Mouse (Mus musculus) lung, embryonic 16.5 days (tissue): ENCODE measurements around the gene Phrf1. TPM values are rescaled to one million over a fixed set of nuclear protein-coding genes. Genes with fewer than 3 reads are reported as not detected.

Source experiments
- ATAC-seq: fragments of 200-750 bp; cut with Nextera tagmentation; 2 replicates; pipeline ENCODE4 v1.8.0; 2017; ENCODE audit warnings: low read depth, mild to moderate bottlenecking, moderate library complexity
- H3K27ac ChIP-seq: fragments of 300-500 bp; sonication (generic); 2 replicates; pipeline ENCODE4 v1.5.1; 2014; ENCODE audit warnings: mild to moderate bottlenecking, control low read depth, low read length
- H3K27me3 ChIP-seq: fragments of 300-500 bp; sonication (generic); 2 replicates; pipeline ENCODE4 v1.6.1; 2014; ENCODE audit warnings: low read depth, low read length, mixed read lengths; ENCODE audit not compliant: control insufficient read depth, insufficient read depth
- H3K36me3 ChIP-seq: fragments of 300-500 bp; sonication (generic); 2 replicates; pipeline ENCODE4 v1.6.1; 2014; ENCODE audit warnings: low read length; ENCODE audit not compliant: control insufficient read depth, insufficient read depth
- H3K4me1 ChIP-seq: fragments of 300-500 bp; sonication (generic); replicated peaks from 2 replicates; pipeline ENCODE4 v1.6.1; 2014; ENCODE audit warnings: low read length, mixed read lengths; ENCODE audit not compliant: control insufficient read depth, insufficient read depth
- H3K4me2 ChIP-seq: fragments of 300-500 bp; sonication (generic); 2 replicates; pipeline ENCODE4 v1.6.1; 2014; ENCODE audit warnings: low read depth, low read length, control low read depth
- H3K4me3 ChIP-seq: fragments of 300-500 bp; sonication (generic); 2 replicates; pipeline ENCODE4 v1.5.1; 2014; ENCODE audit warnings: mild to moderate bottlenecking, low read length, control low read depth
- H3K9ac ChIP-seq: fragments of 300-500 bp; sonication (generic); 2 replicates; pipeline ENCODE4 v1.6.1; 2014; ENCODE audit warnings: low read length, control low read depth
- H3K9me3 ChIP-seq: fragments of 300-500 bp; sonication (generic); 2 replicates; pipeline ENCODE4 v1.6.1; 2016; ENCODE audit warnings: low read length; ENCODE audit not compliant: control insufficient read depth
- WGBS: fragments of 180-500 bp; shearing (Covaris S2); extraction: QIAGEN DNeasy Blood & Tissue Kit; methylation state at CpG from one replicate; pipeline ENCODE4 v1.1.7; 2014; 5-methylcytosine and 5-hydroxymethylcytosine counted together
- polyA plus RNA-seq: library from polyadenylated mRNA; unstranded; fragments of >200 nt; fragmentation: Nextera tagmentation; extraction: Ambion mirVana; gene quantifications from 2 replicates; pipeline ENCODE4 v1.2.1, GENCODE M21; 2015

Phrf1 gene
- polyA plus RNA-seq, 1 experiment from 2014 or later = 77.2 TPM

- peak; percentile 97 for ATAC-seq
- H3K9ac ChIP-seq = peak within 1 kb of the TSS; percentile 97
- peaks cover 19% of the 10 kb centered on the region for H3K4me1 ChIP-seq
- peaks cover 33% of the 10 kb centered on the region for H3K36me3 ChIP-seq
- peak within 1 kb of the TSS; percentile 96 for H3K4me2 ChIP-seq
- under 1% methylated on average over 31 of the region's 39 CpGs for WGBS
- H3K27me3 ChIP-seq = peaks cover 4% of the 10 kb centered on the region; the same call in 1 of the 2 replicates
- peak within 1 kb of the TSS; percentile 88 for H3K27ac ChIP-seq
- H3K4me3 ChIP-seq = peak within 1 kb of the TSS; percentile 94
- no peaks in the 10 kb centered on the region for H3K9me3 ChIP-seq
Measured at GRCm38 (mm10) chr7:141193948-141194347, 34.6 kb upstream of the Phrf1 start, which contains the start of the genes Hras and Lrrc56. Hras (minus strand) TSS chr7:141194005. Lrrc56 (plus strand) TSS chr7:141194157.

GRCm38 (mm10) chr7:141194409-141194808, 34.2 kb upstream of the Phrf1 start:
- Histone ChIP-seq H3K9me3 (no peaks in the 10 kb centered on the region), H3K4me1 (peaks cover 19% of the 10 kb centered on the region), H3K4me3 (peak overlapping the region; percentile 94), H3K4me2 (peak overlapping the region; percentile 96), H3K36me3 (peaks cover 29% of the 10 kb centered on the region), H3K9ac (peak overlapping the region; percentile 63), H3K27me3 (peaks cover 4% of the 10 kb centered on the region; the same call in 1 of the 2 replicates), H3K27ac (peak overlapping the region; percentile 68)
- 0% methylated on average over 23 of the region's 23 CpGs for WGBS
- ATAC-seq = no peak

GRCm38 (mm10) chr7:141194830-141195229, 33.8 kb upstream of the Phrf1 start:
- Histone ChIP-seq H3K27ac (peak overlapping the region; percentile 68), H3K4me1 (peaks cover 19% of the 10 kb centered on the region), H3K9me3 (no peaks in the 10 kb centered on the region), H3K9ac (peak overlapping the region; percentile 63), H3K36me3 (peaks cover 25% of the 10 kb centered on the region), H3K4me2 (peak overlapping the region; percentile 96), H3K27me3 (peaks cover 4% of the 10 kb centered on the region; the same call in 1 of the 2 replicates), H3K4me3 (peak overlapping the region; percentile 94)
- 0% methylated on average over 28 of the region's 28 CpGs for WGBS
- ATAC-seq = peak; percentile 6; the same call in 1 of the 2 replicates

GRCm38 (mm10) chr7:141195754-141196153, 32.8 kb upstream of the Phrf1 start:
- H3K27me3 ChIP-seq = peaks cover 4% of the 10 kb centered on the region; the same call in 1 of the 2 replicates
- 88% methylated on average over 2 of the region's 2 CpGs for WGBS
- ATAC-seq = no peak
- no peak overlapping the region for H3K4me3 ChIP-seq
- H3K9me3 ChIP-seq = no peaks in the 10 kb centered on the region
- H3K9ac ChIP-seq = no peak overlapping the region
- peaks cover 19% of the 10 kb centered on the region for H3K4me1 ChIP-seq
- H3K27ac ChIP-seq = no peak overlapping the region
- H3K36me3 ChIP-seq = peaks cover 16% of the 10 kb centered on the region
- H3K4me2 ChIP-seq = no peak overlapping the region

- no peak for ATAC-seq
- Histone ChIP-seq H3K36me3 (peaks cover 6% of the 10 kb centered on the region), H3K9me3 (no peaks in the 10 kb centered on the region), H3K4me1 (peaks cover 17% of the 10 kb centered on the region), H3K4me2 (no peak overlapping the region), H3K27ac (no peak overlapping the region), H3K4me3 (no peak overlapping the region), H3K9ac (no peak overlapping the region), H3K27me3 (peaks cover 4% of the 10 kb centered on the region; the same call in 1 of the 2 replicates)
- WGBS = 87% methylated on average over 8 of the region's 8 CpGs
Measured at GRCm38 (mm10) chr7:141196619-141197282, 31.8 kb upstream of the Phrf1 start.

- Histone ChIP-seq H3K36me3 (no peaks in the 10 kb centered on the region), H3K4me1 (peaks cover 3% of the 10 kb centered on the region), H3K4me3 (no peak overlapping the region), H3K9me3 (no peaks in the 10 kb centered on the region), H3K9ac (no peak overlapping the region), H3K27ac (no peak overlapping the region), H3K27me3 (peaks cover 4% of the 10 kb centered on the region; the same call in 1 of the 2 replicates), H3K4me2 (no peak overlapping the region)
- 89% methylated on average over 4 of the region's 4 CpGs for WGBS
- no peak for ATAC-seq
Measured at GRCm38 (mm10) chr7:141198121-141198520, 30.5 kb upstream of the Phrf1 start.

GRCm38 (mm10) chr7:141204546-141204945, 24.0 kb upstream of the Phrf1 start:
- no peaks in the 10 kb centered on the region for H3K4me1 ChIP-seq

GRCm38 (mm10) chr7:141205504-141205903, 23.1 kb upstream of the Phrf1 start:
- no peak overlapping the region for H3K27ac ChIP-seq
- no peak overlapping the region for H3K4me2 ChIP-seq
- H3K27me3 ChIP-seq = no peaks in the 10 kb centered on the region
- no peaks in the 10 kb centered on the region for H3K36me3 ChIP-seq
- WGBS = 86% methylated on average over 5 of the region's 5 CpGs
- H3K4me3 ChIP-seq = no peak overlapping the region
- H3K4me1 ChIP-seq = no peaks in the 10 kb centered on the region
- H3K9me3 ChIP-seq = no peaks in the 10 kb centered on the region
- H3K9ac ChIP-seq = no peak overlapping the region
- no peak for ATAC-seq

More at GRCm38 (mm10) chr7:141204546-141204945, 24.0 kb upstream of the Phrf1 start:
- H3K27me3 ChIP-seq = no peaks in the 10 kb centered on the region
- no peak overlapping the region for H3K4me2 ChIP-seq
- H3K9ac ChIP-seq = no peak overlapping the region
- no peaks in the 10 kb centered on the region for H3K36me3 ChIP-seq
- H3K27ac ChIP-seq = no peak overlapping the region
- no peak overlapping the region for H3K4me3 ChIP-seq
- ATAC-seq = no peak
- 57% methylated on average over 3 of the region's 3 CpGs for WGBS
- no peaks in the 10 kb centered on the region for H3K9me3 ChIP-seq

GRCm38 (mm10) chr7:141206182-141206937, 22.2 kb upstream of the Phrf1 start:
- Histone ChIP-seq H3K9ac (no peak overlapping the region), H3K4me2 (no peak overlapping the region), H3K36me3 (no peaks in the 10 kb centered on the region), H3K4me1 (no peaks in the 10 kb centered on the region), H3K27ac (no peak overlapping the region), H3K9me3 (no peaks in the 10 kb centered on the region), H3K4me3 (no peak overlapping the region), H3K27me3 (no peaks in the 10 kb centered on the region)
- ATAC-seq = no peak
- WGBS = 88% methylated on average over 18 of the region's 18 CpGs
